Mouse (Mus musculus) T-helper 17 cell (primary cell): Measurements from ENCODE around the gene Msantd1.
"Not testable (repeated sequence)": the region's sequence is repeated elsewhere in the genome, so short reads cannot be mapped to it uniquely, and the experiment has no call there.

Experiments
- in situ Hi-C, 2 experiments: fragments of 300-600 bp; cut with MboI, MseI; formaldehyde crosslinking; loops; 1 replicate in 1 of 2; 2 replicates in 1 of 2; pipeline ENCODE4 v1.15.1; 2025; ENCODE audit warnings: high pct_unique_total_duplicates in 2 of 2

Msantd1 gene

GRCm38 (mm10) chr5:34907910-34908725 lies at the start of gene Msantd1:
Msantd1 (plus strand) TSS chr5:34908012.
- in situ Hi-C loops = no loop called here

- in situ Hi-C loops = no loop called here
Observed at GRCm38 (mm10) chr5:34865367-34865766, 42.4 kb upstream of the Msantd1 start.

GRCm38 (mm10) chr5:34880307-34880706 lies 27.5 kb upstream of the Msantd1 start:
- in situ Hi-C loops = not testable (repeated sequence)

GRCm38 (mm10) chr5:34881023-34881422 lies 26.8 kb upstream of the Msantd1 start:
- in situ Hi-C loops = no loop called here

- in situ Hi-C loops = no loop called here
Observed at GRCm38 (mm10) chr5:34885250-34885649, 22.6 kb upstream of the Msantd1 start.

- in situ Hi-C loops = no loop called here
Observed at GRCm38 (mm10) chr5:34889252-34889651, 18.6 kb upstream of the Msantd1 start.

- in situ Hi-C loops = loop anchor here in 1 of 2 experiments (10.0 kb wide), 1 partner anchor 1022 kb away; no protein-coding TSS in a partner anchor
Observed at GRCm38 (mm10) chr5:34896697-34897453, 10.9 kb upstream of the Msantd1 start.

- in situ Hi-C loops = loop anchor here in 1 of 2 experiments (10.0 kb wide), 1 partner anchor 1025 kb away; no protein-coding TSS in a partner anchor
Observed at GRCm38 (mm10) chr5:34899787-34900469, 7.9 kb upstream of the Msantd1 start.

GRCm38 (mm10) chr5:34902371-34902770 lies 5.4 kb upstream of the Msantd1 start:
- in situ Hi-C loops = no loop called here

- in situ Hi-C loops = no loop called here
Observed at GRCm38 (mm10) chr5:34902811-34903385, 4.9 kb upstream of the Msantd1 start.

- in situ Hi-C loops = no loop called here
Observed at GRCm38 (mm10) chr5:34904412-34904811, 3.4 kb upstream of the Msantd1 start.

GRCm38 (mm10) chr5:34907230-34907629 lies 582 bp upstream of the Msantd1 start:
- in situ Hi-C loops = no loop called here

GRCm38 (mm10) chr5:34908726-34909633 lies 1.2 kb downstream of the Msantd1 start:
- in situ Hi-C loops = no loop called here

GRCm38 (mm10) chr5:34909634-34910503 lies 2.1 kb downstream of the Msantd1 start:
- in situ Hi-C loops = no loop called here

- in situ Hi-C loops = no loop called here
Observed at GRCm38 (mm10) chr5:34910504-34910815, 2.6 kb downstream of the Msantd1 start.

GRCm38 (mm10) chr5:34915801-34916200 lies 8.0 kb downstream of the Msantd1 start:
- in situ Hi-C loops = loop anchor here (5.0 kb wide), 3 partner anchors 126 to 604 kb away; partner anchors contain the start of gene Hgfac (in 1 of the 2)

GRCm38 (mm10) chr5:34917234-34917655 lies 9.4 kb downstream of the Msantd1 start:
- in situ Hi-C loops = loop anchor here (5.0 kb wide), 3 partner anchors 125 to 605 kb away; partner anchors contain the start of gene Hgfac (in 1 of the 2)

GRCm38 (mm10) chr5:34918785-34919184 lies 11.0 kb downstream of the Msantd1 start:
- in situ Hi-C loops = loop anchor here (5.0 kb wide), 3 partner anchors 124 to 606 kb away; partner anchors contain the start of gene Hgfac (in 1 of the 2)

- in situ Hi-C loops = no loop called here
Observed at GRCm38 (mm10) chr5:34922531-34922930, 14.7 kb downstream of the Msantd1 start.
